In genomic region chr9:79919750-79920539, GRCm38 (mm10) we compare ENCODE assay signal across 12 mouse cellular contexts.
A peak's percentile ranks its signal among the peaks of the same experiment; 100 is the strongest.
DNase-seq lines count a peak whose midpoint lies in the region; ATAC-seq and TF ChIP-seq lines count a peak whose summit lies in the region.
"Had no signal": no experiment of that assay in that cellular context is flagged by ENCODE, and none has a peak within 500 bp of the region (broad histone marks: within the 10 kb centered on the region; RNA-seq: fewer than 3 reads in every experiment).

No protein-coding gene starts in this region.

- no peak for TF ChIP-seq EP300 in lung, postnatal 0 days (IDR thresholded peaks at IDR 0.05)

- no peaks in the 10 kb centered on the region for H3K36me3 ChIP-seq in lung, postnatal 0 days (ENCODE audit: insufficient read depth, low read length)
- H3K36me3 ChIP-seq in forebrain, embryonic 13.5 days (ENCODE audit: poor library complexity, severe bottlenecking), result no peaks in the 10 kb centered on the region
- H3K36me3 ChIP-seq in heart, embryonic 16.5 days (ENCODE audit: control insufficient read depth, insufficient read depth), result peaks cover 3% of the 10 kb centered on the region; the same call in 1 of the 2 replicates
- H3K36me3 ChIP-seq in stomach, embryonic 15.5 days, result no peaks in the 10 kb centered on the region
- H3K36me3 ChIP-seq in kidney, adult 2 months (ENCODE audit: control insufficient read depth, insufficient read depth, low read length), result no peaks in the 10 kb centered on the region
- H3K36me3 ChIP-seq: G1E; liver, embryonic 13.5 days had no signal

- H3K27ac ChIP-seq in lung, postnatal 0 days (ENCODE audit: low read length), result 0 out of 2 replicates have a peak overlapping the region, but pooled peaks have one; percentile 3
- no peak overlapping the region; the same call in 1 of the 2 replicates for H3K27ac ChIP-seq in forebrain, embryonic 13.5 days
- H3K27ac ChIP-seq in heart, embryonic 16.5 days (ENCODE audit: low read length), result peak overlapping the region; percentile 94
- peak overlapping the region; percentile 72 for H3K27ac ChIP-seq in stomach, embryonic 15.5 days
- no peak overlapping the region for H3K27ac ChIP-seq in kidney, adult 2 months (ENCODE audit: insufficient read depth, low read depth, low read length)
- H3K27ac ChIP-seq: liver, embryonic 13.5 days had no signal

- DNase-seq in lung, postnatal 0 days (ENCODE audit: low spot score), result peak; percentile 35
- no peak for DNase-seq in lung, postnatal 36 days
- no peak for DNase-seq in kidney, adult 2 months
- DNase-seq in ovary, postnatal 36 days (ENCODE audit: low spot score), result no peak
- DNase-seq: adrenal gland, adult 2 months; cerebellum, adult 8-10 months; liver, embryonic 13.5 days; right cerebral cortex, postnatal 4 days had no signal

- H3K9me3 ChIP-seq in lung, postnatal 0 days (ENCODE audit: low read length), result no peaks in the 10 kb centered on the region
- no peaks in the 10 kb centered on the region for H3K9me3 ChIP-seq in forebrain, embryonic 13.5 days (replicated peaks)
- H3K9me3 ChIP-seq in heart, embryonic 16.5 days (replicated peaks; ENCODE audit: control insufficient read depth, low read length), result no peaks in the 10 kb centered on the region
- no peaks in the 10 kb centered on the region for H3K9me3 ChIP-seq in stomach, embryonic 15.5 days
- H3K9me3 ChIP-seq: G1E; liver, embryonic 13.5 days had no signal

- no peak for TF ChIP-seq POLR2A in kidney, adult 2 months (IDR thresholded peaks at IDR 0.05; ENCODE audit: low read depth, low read length)

- no peak for TF ChIP-seq CTCF in lung, postnatal 0 days (IDR thresholded peaks at IDR 0.05)
- no peak for TF ChIP-seq CTCF in kidney, adult 2 months (conservative IDR thresholded peaks at IDR 0.05; ENCODE audit: insufficient read depth, insufficient read length, low read depth, low read length)

- 46% methylated on average over 9 of the region's 9 CpGs for WGBS in lung, postnatal 0 days
- WGBS in forebrain, embryonic 13.5 days, result 52% methylated on average over 9 of the region's 9 CpGs
- 16% methylated on average over 9 of the region's 9 CpGs for WGBS in heart, embryonic 16.5 days
- WGBS in stomach, embryonic 15.5 days, result 46% methylated on average over 9 of the region's 9 CpGs
- WGBS in kidney, adult 2 months, result 45% methylated on average over 9 of the region's 9 CpGs

- H3K4me2 ChIP-seq in lung, postnatal 0 days (replicated peaks; ENCODE audit: low read depth, low read length), result no peak overlapping the region
- H3K4me2 ChIP-seq in forebrain, embryonic 13.5 days, result no peak overlapping the region
- H3K4me2 ChIP-seq in heart, embryonic 16.5 days (ENCODE audit: low read depth, low read length), result peak overlapping the region; percentile 66
- no peak overlapping the region for H3K4me2 ChIP-seq in stomach, embryonic 15.5 days
- H3K4me2 ChIP-seq: liver, embryonic 13.5 days had no signal

- no peak overlapping the region for H3K9ac ChIP-seq in lung, postnatal 0 days (replicated peaks; ENCODE audit: low read depth)
- no peak overlapping the region for H3K9ac ChIP-seq in forebrain, embryonic 13.5 days
- H3K9ac ChIP-seq in heart, embryonic 16.5 days (ENCODE audit: low read length), result peak overlapping the region; percentile 71
- H3K9ac ChIP-seq in stomach, embryonic 15.5 days, result no peak overlapping the region
- H3K9ac ChIP-seq: liver, embryonic 13.5 days had no signal

- no peak overlapping the region for H3K4me3 ChIP-seq in lung, postnatal 0 days (ENCODE audit: low read depth, low read length)
- no peak overlapping the region for H3K4me3 ChIP-seq in forebrain, embryonic 13.5 days
- H3K4me3 ChIP-seq in heart, embryonic 16.5 days (ENCODE audit: low read length), result peak overlapping the region; percentile 32
- H3K4me3 ChIP-seq in stomach, embryonic 15.5 days (replicated peaks), result no peak overlapping the region
- no peak overlapping the region for H3K4me3 ChIP-seq in kidney, adult 2 months (ENCODE audit: insufficient read depth, low read depth, low read length)
- H3K4me3 ChIP-seq: liver, embryonic 13.5 days had no signal

- no peaks in the 10 kb centered on the region for H3K27me3 ChIP-seq in lung, postnatal 0 days (replicated peaks; ENCODE audit: insufficient read depth, low read length)
- no peaks in the 10 kb centered on the region for H3K27me3 ChIP-seq in forebrain, embryonic 13.5 days
- H3K27me3 ChIP-seq in heart, embryonic 16.5 days (ENCODE audit: control insufficient read depth, insufficient read depth, low read length), result no peaks in the 10 kb centered on the region
- no peaks in the 10 kb centered on the region for H3K27me3 ChIP-seq in stomach, embryonic 15.5 days (replicated peaks)
- no peaks in the 10 kb centered on the region for H3K27me3 ChIP-seq in kidney, adult 2 months (replicated peaks; ENCODE audit: control insufficient read depth, insufficient read depth, low read length)
- H3K27me3 ChIP-seq: liver, embryonic 13.5 days had no signal

- peaks cover 8% of the 10 kb centered on the region for H3K4me1 ChIP-seq in lung, postnatal 0 days (ENCODE audit: insufficient read depth, low read depth, low read length)
- peaks cover 25% of the 10 kb centered on the region for H3K4me1 ChIP-seq in forebrain, embryonic 13.5 days
- peaks cover 51% of the 10 kb centered on the region for H3K4me1 ChIP-seq in heart, embryonic 16.5 days (ENCODE audit: control insufficient read depth, insufficient read depth, low read length)
- 0 out of 2 replicates have a peak, but pooled peaks cover 4% of the 10 kb centered on the region for H3K4me1 ChIP-seq in stomach, embryonic 15.5 days
- H3K4me1 ChIP-seq in kidney, adult 2 months (ENCODE audit: control insufficient read depth, insufficient read depth, low read length), result no peaks in the 10 kb centered on the region; the same call in 1 of the 2 replicates

- peak; percentile 27 for ATAC-seq in lung, postnatal 0 days
- peak; percentile 69; the same call in 1 of the 2 replicates for ATAC-seq in forebrain, embryonic 13.5 days
- ATAC-seq in heart, embryonic 16.5 days (replicated peaks; ENCODE audit: extremely low read depth, insufficient read depth, low FRiP score), result peak; percentile 59
- ATAC-seq in stomach, embryonic 15.5 days (ENCODE audit: insufficient read depth, low FRiP score, low read depth), result peak; percentile 36; the same call in 1 of the 2 replicates

Comparison
In these comparisons a context has a peak if more than half of its experiments do, and no peak if none do; other contexts are left out.
1. H3K27ac ChIP-seq: peak in lung, postnatal 0 days (single experiment), heart, embryonic 16.5 days (single experiment) and stomach, embryonic 15.5 days (single experiment); none in forebrain, embryonic 13.5 days (single experiment) and kidney, adult 2 months (single experiment).
2. Peak in every context shown above with its lines, with median percentiles within 50 percentile points of each other: ATAC-seq.